20 mouse cellular contexts compared by ENCODE assay signal in the genomic region with DNA sequence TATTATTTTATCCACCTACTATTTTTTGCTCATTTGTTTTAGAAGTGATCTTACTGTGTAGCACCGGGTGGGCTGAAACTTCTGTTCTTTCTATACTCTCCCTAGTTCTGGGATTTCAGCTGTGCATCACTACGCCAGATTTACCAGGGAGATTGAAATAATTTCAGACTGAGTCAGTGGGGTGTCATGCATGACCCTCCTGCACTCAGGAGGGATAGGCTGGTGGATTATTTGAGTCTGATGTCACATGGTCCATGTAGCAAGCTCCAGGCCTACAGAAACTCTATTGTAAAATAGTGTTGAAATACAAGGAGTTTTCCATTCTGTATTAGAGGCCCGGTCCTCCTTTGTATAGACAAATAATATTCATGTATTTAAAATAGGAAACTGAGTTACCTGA.
A peak's percentile ranks its signal among the peaks of the same experiment; 100 is the strongest.
DNase-seq lines count a peak whose midpoint lies in the region; ATAC-seq and TF ChIP-seq lines count a peak whose summit lies in the region.
"Had no signal": no experiment of that assay in that cellular context is flagged by ENCODE, and none has a peak within 500 bp of the region (broad histone marks: within the 10 kb centered on the region; RNA-seq: fewer than 3 reads in every experiment).

No protein-coding gene starts in this region.

- H3K4me2 ChIP-seq in intestine, embryonic 14.5 days (ENCODE audit: low read length) = no peak overlapping the region
- no peak overlapping the region for H3K4me2 ChIP-seq in intestine, embryonic 15.5 days (replicated peaks)
- H3K4me2 ChIP-seq in liver, embryonic 11.5 days = no peak overlapping the region
- no peak overlapping the region for H3K4me2 ChIP-seq in stomach, postnatal 0 days (replicated peaks; ENCODE audit: low read depth)
- H3K4me2 ChIP-seq: forebrain, embryonic 13.5 days; hindbrain, embryonic 15.5 days had no signal

- WGBS in intestine, embryonic 14.5 days = 93% methylated on average over 3 of the region's 3 CpGs
- 91% methylated on average over 3 of the region's 3 CpGs for WGBS in intestine, embryonic 15.5 days
- WGBS in liver, adult 2 months = 66% methylated on average over 3 of the region's 3 CpGs
- 85% methylated on average over 3 of the region's 3 CpGs for WGBS in liver, embryonic 11.5 days
- WGBS in stomach, postnatal 0 days = 82% methylated on average over 3 of the region's 3 CpGs

- H3K9ac ChIP-seq in intestine, embryonic 14.5 days (ENCODE audit: low read length) = no peak overlapping the region
- H3K9ac ChIP-seq in intestine, embryonic 15.5 days = no peak overlapping the region
- peak overlapping the region; percentile 54; the same call in 1 of the 2 replicates for H3K9ac ChIP-seq in liver, adult 2 months (ENCODE audit: low read depth, low read length)
- H3K9ac ChIP-seq in liver, embryonic 11.5 days (ENCODE audit: low read depth, low read length) = no peak overlapping the region
- H3K9ac ChIP-seq in stomach, postnatal 0 days (ENCODE audit: low read length) = no peak overlapping the region
- H3K9ac ChIP-seq: forebrain, embryonic 13.5 days; forebrain, postnatal 0 days; heart, embryonic 13.5 days; hindbrain, embryonic 15.5 days had no signal

- no peaks in the 10 kb centered on the region for H3K9me3 ChIP-seq in intestine, embryonic 14.5 days (ENCODE audit: control insufficient read depth, low read length)
- no peaks in the 10 kb centered on the region for H3K9me3 ChIP-seq in intestine, embryonic 15.5 days
- H3K9me3 ChIP-seq in liver, embryonic 11.5 days (ENCODE audit: control insufficient read depth, low read length) = no peaks in the 10 kb centered on the region
- no peaks in the 10 kb centered on the region for H3K9me3 ChIP-seq in stomach, postnatal 0 days (ENCODE audit: control insufficient read depth, low read length)
- H3K9me3 ChIP-seq: embryonic facial prominence, embryonic 10.5 days; forebrain, embryonic 13.5 days; heart, embryonic 13.5 days; hindbrain, embryonic 15.5 days had no signal

- no peaks in the 10 kb centered on the region for H3K79me2 ChIP-seq in liver, adult 2 months (ENCODE audit: control insufficient read depth, insufficient read depth, low read length)

- H3K27ac ChIP-seq in intestine, embryonic 14.5 days (ENCODE audit: low read depth) = no peak overlapping the region
- H3K27ac ChIP-seq in intestine, embryonic 15.5 days = no peak overlapping the region
- peak overlapping the region; percentile 85 for H3K27ac ChIP-seq in liver, adult 2 months (replicated peaks; ENCODE audit: insufficient read depth, low read depth, low read length)
- no peak overlapping the region for H3K27ac ChIP-seq in liver, embryonic 11.5 days (ENCODE audit: low read depth, low read length)
- H3K27ac ChIP-seq in stomach, postnatal 0 days (replicated peaks) = no peak overlapping the region
- H3K27ac ChIP-seq: embryonic facial prominence, embryonic 10.5 days; forebrain, embryonic 13.5 days; gastrocnemius, adult 2 months; heart, embryonic 13.5 days; hindbrain, embryonic 15.5 days had no signal

- no peak for TF ChIP-seq POLR2A in liver, adult 2 months (IDR thresholded peaks at IDR 0.05; ENCODE audit: extremely low read depth, insufficient read depth, low read length)

- no peak for TF ChIP-seq CTCF in liver, adult 2 months (IDR thresholded peaks at IDR 0.05; ENCODE audit: low read depth, low read length)
- TF ChIP-seq CTCF in stomach, postnatal 0 days (IDR thresholded peaks at IDR 0.05; ENCODE audit: low read depth) = no peak

- H3K4me1 ChIP-seq in intestine, embryonic 14.5 days (replicated peaks; ENCODE audit: control insufficient read depth, insufficient read depth, low read length) = no peaks in the 10 kb centered on the region
- no peaks in the 10 kb centered on the region for H3K4me1 ChIP-seq in intestine, embryonic 15.5 days (replicated peaks)
- H3K4me1 ChIP-seq in liver, adult 2 months (ENCODE audit: control insufficient read depth, insufficient read depth, low read length) = peaks cover 4% of the 10 kb centered on the region; the same call in 1 of the 2 replicates
- no peaks in the 10 kb centered on the region for H3K4me1 ChIP-seq in liver, embryonic 11.5 days (replicated peaks; ENCODE audit: control insufficient read depth, insufficient read depth, low read length)
- H3K4me1 ChIP-seq in stomach, postnatal 0 days (replicated peaks; ENCODE audit: control insufficient read depth, insufficient read depth) = no peaks in the 10 kb centered on the region
- H3K4me1 ChIP-seq: forebrain, embryonic 13.5 days; hindbrain, embryonic 15.5 days had no signal

- TF ChIP-seq EP300 in stomach, postnatal 0 days (optimal IDR thresholded peaks at IDR 0.05) = no peak

- no peaks in the 10 kb centered on the region for H3K36me3 ChIP-seq in intestine, embryonic 14.5 days (ENCODE audit: control insufficient read depth, insufficient read depth, low read length)
- H3K36me3 ChIP-seq in intestine, embryonic 15.5 days = no peaks in the 10 kb centered on the region
- H3K36me3 ChIP-seq in liver, adult 2 months (ENCODE audit: control insufficient read depth, insufficient read depth, low read length) = no peaks in the 10 kb centered on the region
- no peaks in the 10 kb centered on the region for H3K36me3 ChIP-seq in liver, embryonic 11.5 days (ENCODE audit: control insufficient read depth, insufficient read depth, low read length)
- no peaks in the 10 kb centered on the region for H3K36me3 ChIP-seq in stomach, postnatal 0 days (ENCODE audit: control insufficient read depth, insufficient read depth, low read length)
- H3K36me3 ChIP-seq: embryonic facial prominence, embryonic 10.5 days; heart, embryonic 13.5 days; hindbrain, embryonic 15.5 days had no signal

- no peaks in the 10 kb centered on the region for H3K27me3 ChIP-seq in intestine, embryonic 14.5 days (replicated peaks; ENCODE audit: control insufficient read depth, insufficient read depth, low read length)
- H3K27me3 ChIP-seq in intestine, embryonic 15.5 days (replicated peaks) = no peaks in the 10 kb centered on the region
- H3K27me3 ChIP-seq in liver, adult 2 months (ENCODE audit: control insufficient read depth, insufficient read depth, low read length) = no peaks in the 10 kb centered on the region
- H3K27me3 ChIP-seq in liver, embryonic 11.5 days (replicated peaks; ENCODE audit: control insufficient read depth, insufficient read depth, low read length) = no peaks in the 10 kb centered on the region
- H3K27me3 ChIP-seq in stomach, postnatal 0 days (ENCODE audit: control insufficient read depth, insufficient read depth, low read length) = no peaks in the 10 kb centered on the region
- H3K27me3 ChIP-seq: forebrain, embryonic 13.5 days; heart, embryonic 13.5 days; hindbrain, embryonic 15.5 days had no signal

- H3K4me3 ChIP-seq in intestine, embryonic 14.5 days (ENCODE audit: low read depth, low read length) = no peak overlapping the region
- H3K4me3 ChIP-seq in intestine, embryonic 15.5 days (replicated peaks) = no peak overlapping the region
- H3K4me3 ChIP-seq in liver, adult 2 months (ENCODE audit: insufficient read depth, low read depth, low read length) = 0 out of 2 replicates have a peak overlapping the region, but pooled peaks have one; percentile 20
- no peak overlapping the region for H3K4me3 ChIP-seq in liver, embryonic 11.5 days (ENCODE audit: low read depth, low read length)
- H3K4me3 ChIP-seq in stomach, postnatal 0 days (ENCODE audit: low read depth, low read length) = 0 out of 2 replicates have a peak overlapping the region, but pooled peaks have one; percentile 3
- H3K4me3 ChIP-seq: embryonic facial prominence, embryonic 10.5 days; forebrain, embryonic 13.5 days; gastrocnemius, adult 2 months; hindbrain, embryonic 15.5 days had no signal

- peak; percentile 29; the same call in 1 of the 2 replicates for ATAC-seq in intestine, embryonic 14.5 days (replicated peaks; ENCODE audit: low FRiP score, low TSS enrichment, low read depth)
- ATAC-seq in intestine, embryonic 15.5 days = no peak
- ATAC-seq in liver, embryonic 11.5 days (replicated peaks; ENCODE audit: low FRiP score) = no peak
- ATAC-seq in stomach, postnatal 0 days (ENCODE audit: low FRiP score, low TSS enrichment) = no peak
- ATAC-seq: forebrain, embryonic 13.5 days; forebrain, postnatal 0 days had no signal

- DNase-seq in intestine, embryonic 14.5 days (ENCODE audit: low spot score) = no peak
- peak; percentile 24 for DNase-seq in liver, adult 2 months (ENCODE audit: extremely low read depth, low read depth, low spot score)
- DNase-seq in liver, embryonic 11.5 days (ENCODE audit: low spot score) = no peak
- DNase-seq in 3134 (ENCODE audit: extremely low read depth, insufficient read length, low spot score) = peak; percentile 14
- DNase-seq in stomach, postnatal 0 days (ENCODE audit: low spot score) = no peak
- DNase-seq in heart, adult 11 months = no peak
- DNase-seq: adrenal gland, adult 2 months; adrenal gland, postnatal 25 days; cerebellum, adult 18-20 months; cerebellum, adult 9-11 months; cerebellum, postnatal 36 days; forebrain, postnatal 0 days; gastrocnemius, adult 2 months; gastrocnemius, postnatal 25 days; heart, postnatal 36 days had no signal

Comparison
In these comparisons a context has a peak if more than half of its experiments do, and no peak if none do; other contexts are left out.
1. DNase-seq: peak in liver, adult 2 months (single experiment) and 3134 (single experiment); none in intestine, embryonic 14.5 days (single experiment), liver, embryonic 11.5 days (single experiment), stomach, postnatal 0 days (single experiment) and heart, adult 11 months (single experiment).
2. H3K4me3 ChIP-seq: peak in liver, adult 2 months (single experiment) and stomach, postnatal 0 days (single experiment); none in intestine, embryonic 14.5 days (single experiment), intestine, embryonic 15.5 days (single experiment) and liver, embryonic 11.5 days (single experiment).